Mouse (Mus musculus) embryo, embryonic 10.5 days (tissue): ENCODE measurements around the gene Usp48.

Experiments
- DNase-seq: peaks from one replicate; pipeline ENCODE4 v3.0.0-alpha.2; 2015; ENCODE audit warnings: low spot score

The Usp48 gene

GRCm38 (mm10) chr4:137661078-137661450 is 67.5 kb downstream of the Usp48 start:
- DNase-seq = no peak

- no peak for DNase-seq
Measured at GRCm38 (mm10) chr4:137661547-137661946, 68.0 kb downstream of the Usp48 start.

GRCm38 (mm10) chr4:137663491-137663890 is 69.9 kb downstream of the Usp48 start:
- DNase-seq = no peak

GRCm38 (mm10) chr4:137664433-137664979 is 71.0 kb downstream of the Usp48 start, which contains the start of gene Rap1gap:
Gene Rap1gap (plus strand): TSS chr4:137664726.
- no peak for DNase-seq

- no peak for DNase-seq
Measured at GRCm38 (mm10) chr4:137664980-137665675, 71.6 kb downstream of the Usp48 start.

GRCm38 (mm10) chr4:137665791-137666190 is 72.2 kb downstream of the Usp48 start:
- DNase-seq = no peak

GRCm38 (mm10) chr4:137666283-137666957 is 72.9 kb downstream of the Usp48 start:
- DNase-seq = no peak

- DNase-seq = no peak
Measured at GRCm38 (mm10) chr4:137666958-137667345, 73.4 kb downstream of the Usp48 start.

GRCm38 (mm10) chr4:137667747-137668146 is 74.2 kb downstream of the Usp48 start:
- DNase-seq = no peak

GRCm38 (mm10) chr4:137671711-137672500 is 78.4 kb downstream of the Usp48 start:
- DNase-seq = no peak

- no peak for DNase-seq
Measured at GRCm38 (mm10) chr4:137675566-137675965, 82.0 kb downstream of the Usp48 start.

GRCm38 (mm10) chr4:137676057-137676456 is 82.5 kb downstream of the Usp48 start:
- DNase-seq = peak; percentile 81

- DNase-seq = no peak
Measured at GRCm38 (mm10) chr4:137676700-137677484, 83.3 kb downstream of the Usp48 start.

GRCm38 (mm10) chr4:137677906-137678305 is 84.4 kb downstream of the Usp48 start:
- DNase-seq = no peak

GRCm38 (mm10) chr4:137678568-137678967 is 85.0 kb downstream of the Usp48 start:
- no peak for DNase-seq

- no peak for DNase-seq
Measured at GRCm38 (mm10) chr4:137679979-137680550, 86.5 kb downstream of the Usp48 start.

GRCm38 (mm10) chr4:137680721-137681120 is 87.2 kb downstream of the Usp48 start:
- DNase-seq = peak; percentile 28

- peak; percentile 42 for DNase-seq
Measured at GRCm38 (mm10) chr4:137681408-137682104, 88.0 kb downstream of the Usp48 start.

- DNase-seq = peak; percentile 71
Measured at GRCm38 (mm10) chr4:137682961-137683453, 89.5 kb downstream of the Usp48 start.

GRCm38 (mm10) chr4:137684830-137685343 is 91.3 kb downstream of the Usp48 start:
- DNase-seq = no peak
